Mouse (Mus musculus): ENCODE measurements around the gene Hsf5.

Hsf5 gene

GRCm38 (mm10) chr11:87639206-87639605, 22.2 kb downstream of the Hsf5 start:
- DNase-seq (ENCODE audit: low spot score), result peak; percentile 73

GRCm38 (mm10) chr11:87642865-87643264, 25.9 kb downstream of the Hsf5 start:
- no peak for DNase-seq (ENCODE audit: low spot score)

GRCm38 (mm10) chr11:87654693-87655092, 37.7 kb downstream of the Hsf5 start:
- DNase-seq (ENCODE audit: low spot score), result no peak

- DNase-seq (ENCODE audit: low spot score), result no peak
Measured at GRCm38 (mm10) chr11:87659216-87659615, 42.3 kb downstream of the Hsf5 start.

- peak; percentile 92 for DNase-seq (ENCODE audit: low spot score)
Measured at GRCm38 (mm10) chr11:87662407-87662806, 45.4 kb downstream of the Hsf5 start, which contains the start of gene Rnf43. Rnf43 (plus strand) TSS chr11:87662722.

GRCm38 (mm10) chr11:87662822-87663221, 45.9 kb downstream of the Hsf5 start:
- peak; percentile 12 for DNase-seq (ENCODE audit: low spot score)

GRCm38 (mm10) chr11:87663948-87664347, 47.0 kb downstream of the Hsf5 start:
- DNase-seq (ENCODE audit: low spot score), result no peak

GRCm38 (mm10) chr11:87664521-87664920, 47.6 kb downstream of the Hsf5 start:
- peak; percentile 11 for DNase-seq (ENCODE audit: low spot score)

- DNase-seq (ENCODE audit: low spot score), result no peak
Measured at GRCm38 (mm10) chr11:87665224-87665623, 48.3 kb downstream of the Hsf5 start.

GRCm38 (mm10) chr11:87665658-87666057, 48.7 kb downstream of the Hsf5 start:
- no peak for DNase-seq (ENCODE audit: low spot score)

- DNase-seq (ENCODE audit: low spot score), result no peak
Measured at GRCm38 (mm10) chr11:87666256-87667035, 49.5 kb downstream of the Hsf5 start.

- DNase-seq (ENCODE audit: low spot score), result no peak
Measured at GRCm38 (mm10) chr11:87667107-87668090, 50.4 kb downstream of the Hsf5 start.

GRCm38 (mm10) chr11:87673282-87673681, 56.3 kb downstream of the Hsf5 start:
- no peak for DNase-seq (ENCODE audit: low spot score)

GRCm38 (mm10) chr11:87675606-87676005, 58.6 kb downstream of the Hsf5 start:
- no peak for DNase-seq (ENCODE audit: low spot score)

GRCm38 (mm10) chr11:87677756-87678155, 60.8 kb downstream of the Hsf5 start:
- no peak for DNase-seq (ENCODE audit: low spot score)

- DNase-seq (ENCODE audit: low spot score), result no peak
Measured at GRCm38 (mm10) chr11:87678545-87678944, 61.6 kb downstream of the Hsf5 start.

GRCm38 (mm10) chr11:87678976-87679375, 62.0 kb downstream of the Hsf5 start:
- DNase-seq (ENCODE audit: low spot score), result no peak

- no peak for DNase-seq (ENCODE audit: low spot score)
Measured at GRCm38 (mm10) chr11:87680786-87681185, 63.8 kb downstream of the Hsf5 start.

- DNase-seq (ENCODE audit: low spot score), result no peak
Measured at GRCm38 (mm10) chr11:87682096-87682495, 65.1 kb downstream of the Hsf5 start.

GRCm38 (mm10) chr11:87682838-87683571, 66.0 kb downstream of the Hsf5 start:
- DNase-seq (ENCODE audit: low spot score), result no peak

GRCm38 (mm10) chr11:87686407-87686806, 69.4 kb downstream of the Hsf5 start:
- no peak for DNase-seq (ENCODE audit: low spot score)

All from urinary bladder, postnatal 14 days (tissue).